Mouse (Mus musculus): ENCODE measurements around the gene Vps25.

DNA sequence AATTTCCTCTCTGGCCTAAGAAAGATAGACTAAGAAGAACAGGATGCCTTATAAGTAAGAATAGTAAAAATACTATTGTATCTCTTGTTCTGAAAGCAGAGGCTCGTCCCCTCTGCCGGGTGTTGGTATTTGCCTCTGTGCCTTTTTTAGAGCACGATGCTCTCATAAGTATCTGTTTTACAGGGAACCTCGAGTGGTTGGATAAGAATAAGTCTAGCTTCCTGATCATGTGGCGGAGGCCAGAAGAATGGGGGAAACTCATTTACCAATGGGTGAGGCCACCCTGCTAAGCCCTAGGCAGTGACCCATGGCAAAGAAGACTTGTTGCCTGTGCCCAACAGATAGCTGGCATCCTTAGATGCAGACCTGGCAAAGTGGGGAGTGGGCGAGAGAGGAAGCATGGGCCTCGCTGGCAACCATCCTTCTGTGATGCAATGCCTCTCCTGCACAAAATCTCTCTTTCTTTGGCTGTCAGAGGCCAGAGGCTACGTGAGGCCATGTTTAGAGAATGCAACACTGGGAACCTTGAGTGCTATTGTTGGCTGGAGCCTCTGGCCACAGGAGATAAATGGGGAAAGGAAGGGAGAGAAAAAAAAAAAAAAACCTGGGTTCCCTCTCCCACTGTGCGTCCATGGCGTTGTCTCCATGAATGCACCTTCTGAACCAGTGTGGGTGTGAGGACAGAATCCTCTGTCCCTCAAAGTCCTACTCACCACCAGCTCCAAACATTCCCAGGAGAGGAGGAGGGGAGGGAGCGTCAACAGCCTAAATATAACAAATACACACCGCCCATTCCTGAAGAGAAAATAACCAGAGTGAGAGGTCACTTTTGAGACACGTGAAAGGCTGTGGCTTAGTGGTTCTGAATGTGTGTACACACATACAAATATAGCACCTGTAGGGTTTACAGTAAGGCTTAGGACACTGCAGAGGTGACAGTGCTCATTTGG, 2.6 kb downstream of the Vps25 start:
- TF ChIP-seq REST (IDR thresholded peaks at IDR 0.05; ENCODE audit: insufficient read depth, insufficient read length), result no peak
- no peak for TF ChIP-seq MAX (IDR thresholded peaks at IDR 0.05; ENCODE audit: low read depth)

Measured in myocyte (in vitro differentiated cells).